ENCODE assay signal across 18 mouse cellular contexts in genomic region chr5:76691251-76691650, GRCm38 (mm10). TPM values are rescaled to one million over a fixed set of nuclear protein-coding genes. Genes with fewer than 3 reads are reported as not detected.
"Had no signal": no experiment of that assay in that cellular context is flagged by ENCODE, and none has a peak within 500 bp of the region (broad histone marks: within the 10 kb centered on the region; RNA-seq: fewer than 3 reads in every experiment).

No protein-coding gene starts in this region.

- DNase-seq: lung, adult 18-20 months; lung, postnatal 14 days; lung, postnatal 36 days; midbrain, embryonic 14.5 days; right cerebral cortex, adult 18-20 months; right cerebral cortex, postnatal 25 days; right cerebral cortex, postnatal 4 days; spleen, adult 18-20 months; thymus, adult 18-20 months; thymus, postnatal 14 days; thymus, postnatal 36 days had no signal

- H3K4me3 ChIP-seq: liver, embryonic 12.5 days; megakaryocyte, embryonic 14.5 days; neural tube, embryonic 12.5 days had no signal

- H3K27me3 ChIP-seq: liver, embryonic 12.5 days; megakaryocyte, embryonic 14.5 days; neural tube, embryonic 12.5 days had no signal

- H3K4me2 ChIP-seq: liver, embryonic 12.5 days; lung, embryonic 14.5 days; neural tube, embryonic 12.5 days had no signal

- ATAC-seq: liver, embryonic 12.5 days had no signal

- H3K27ac ChIP-seq: liver, embryonic 12.5 days; liver, embryonic 14.5 days; macrophage; neural tube, embryonic 12.5 days had no signal

- H3K9ac ChIP-seq: liver, embryonic 12.5 days; liver, embryonic 14.5 days; lung, embryonic 14.5 days; neural tube, embryonic 12.5 days had no signal

- H3K36me3 ChIP-seq: neural tube, embryonic 12.5 days had no signal

RNA-seq across cellular contexts. Expression of gene C530008M17Rik, which starts 34.9 kb away (rescaled TPM):
- total RNA-seq: monocyte, adult 5-6 weeks had no signal
